Mouse (Mus musculus) ovary, adult 10 weeks (tissue): Measurements from ENCODE around the gene Hmga1. TPM values are rescaled to one million over a fixed set of nuclear protein-coding genes. Genes with fewer than 3 reads are reported as not detected.

Source experiments
- polyA plus RNA-seq: library from polyadenylated mRNA; stranded (reverse); fragments of 350-450 nt; fragmentation: Illumina TruSeq; extraction: RNeasy Lipid Tissue Mini Kit (QIAGEN cat#74804); gene quantifications from one replicate; pipeline ENCODE4 v1.2.3, GENCODE M21; 2014

The Hmga1 gene
- 4.3 TPM for polyA plus RNA-seq

DNA sequence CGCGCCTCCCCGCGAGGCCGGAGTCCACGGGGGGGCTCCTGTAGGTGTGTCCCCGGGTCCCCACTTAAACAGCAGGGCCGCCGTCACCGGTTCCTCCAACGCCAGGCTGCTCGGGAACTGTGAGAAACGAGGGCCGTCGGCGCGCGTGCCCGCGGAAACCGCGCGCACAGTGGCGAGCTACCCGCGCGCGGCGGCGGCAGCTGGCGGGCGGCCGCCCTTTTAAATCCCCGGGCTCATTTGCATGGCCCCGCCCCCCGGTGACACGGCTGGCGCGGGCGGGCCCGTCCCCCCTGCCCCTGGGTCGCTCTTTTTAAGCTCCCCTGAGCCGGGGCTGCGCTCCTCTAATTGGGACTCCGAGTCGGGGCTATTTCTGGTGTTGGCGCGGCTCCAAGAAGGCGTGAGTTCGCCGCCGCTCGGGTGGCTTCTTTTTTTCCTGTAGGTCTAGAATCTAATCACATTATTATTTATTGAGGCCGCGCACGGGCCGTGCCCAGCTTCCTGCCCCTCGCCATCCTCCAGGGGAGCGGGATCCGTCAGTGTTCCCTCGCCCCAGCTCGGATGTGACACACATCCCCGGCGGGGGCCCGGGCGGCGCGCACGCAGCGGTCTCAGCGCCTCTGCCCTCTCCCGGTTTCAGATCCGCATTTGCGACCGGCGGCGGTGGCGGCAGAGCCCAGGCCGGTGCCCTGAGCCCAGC is at the start of gene Hmga1:
TSS of gene Hmga1 (plus strand) at position 183 of the 697 bp plus-strand sequence.

GRCm38 (mm10) chr17:27521303-27521702 is 35.0 kb upstream of the Hmga1 start, which contains the start of gene Grm4:
Grm4 (minus strand) TSS chr17:27521403.

DNA sequence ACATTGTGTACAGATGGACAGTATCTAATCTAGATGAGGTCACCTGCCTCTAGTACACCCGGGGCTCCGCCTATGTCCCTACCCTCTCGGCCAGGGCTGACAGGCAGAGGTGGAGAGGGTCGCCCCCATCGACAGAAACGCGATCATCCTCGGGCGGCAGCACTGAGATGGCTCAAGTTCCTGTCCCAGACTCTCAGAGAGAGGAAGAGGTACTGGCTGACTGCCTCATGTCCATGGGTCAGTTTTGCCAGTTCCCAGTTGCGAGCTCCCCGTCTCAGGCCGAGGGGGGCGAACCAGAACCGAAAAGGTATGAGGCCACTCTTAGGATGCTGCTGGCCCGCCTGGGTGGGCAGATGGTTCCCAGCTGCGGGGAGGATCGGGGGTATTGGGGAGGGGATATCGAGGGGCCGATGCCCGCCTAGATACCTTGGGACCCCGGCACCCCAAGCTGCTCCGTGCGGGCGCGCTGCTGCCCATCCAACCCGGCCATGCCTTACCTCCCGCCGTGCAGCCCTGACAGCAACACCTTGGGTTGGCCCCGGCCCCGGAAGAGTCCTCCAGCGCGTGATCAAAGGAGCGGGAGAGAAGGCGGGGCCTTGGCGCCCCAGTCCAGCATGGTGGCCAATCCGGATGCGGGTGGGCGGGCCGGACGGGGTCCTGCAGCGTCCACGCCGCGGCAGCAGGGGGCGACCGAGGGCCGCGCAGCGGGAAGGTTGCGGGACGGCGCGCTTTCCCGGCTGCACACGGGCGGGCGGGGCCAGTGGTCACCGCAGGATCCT is 9.1 kb downstream of the Hmga1 start, which contains the start of gene AI413582:
TSS of gene AI413582 (minus strand) at position 594 of the 779 bp plus-strand sequence.

Other genes with a start within 250 kb of the Hmga1 start
- not detected for gene Grm4, start 35.1 kb upstream of the Hmga1 start, polyA plus RNA-seq
- not detected for gene AI413582, start 9.3 kb downstream of the Hmga1 start, polyA plus RNA-seq
- gene Nudt3, start 67.0 kb downstream of the Hmga1 start, polyA plus RNA-seq: 24.2 TPM
- not detected for gene RPS10-NUDT3, start 78.7 kb downstream of the Hmga1 start, polyA plus RNA-seq
- 50.7 TPM for gene Rps10, start 80.2 kb downstream of the Hmga1 start, polyA plus RNA-seq
- gene Pacsin1, start 99.0 kb downstream of the Hmga1 start, polyA plus RNA-seq: not detected
- not detected for gene Spdef, start 172.5 kb downstream of the Hmga1 start, polyA plus RNA-seq